Mouse (Mus musculus): Measurements from ENCODE around the gene Dcaf6. TPM values are rescaled to one million over a fixed set of nuclear protein-coding genes. Genes with fewer than 3 reads are reported as not detected.
A peak's percentile ranks its signal among the peaks of the same experiment; 100 is the strongest.

The Dcaf6 gene
- total and polyA plus RNA-seq, 3 experiments = 8.2 to 17.1 TPM; not detected in 1

DNA sequence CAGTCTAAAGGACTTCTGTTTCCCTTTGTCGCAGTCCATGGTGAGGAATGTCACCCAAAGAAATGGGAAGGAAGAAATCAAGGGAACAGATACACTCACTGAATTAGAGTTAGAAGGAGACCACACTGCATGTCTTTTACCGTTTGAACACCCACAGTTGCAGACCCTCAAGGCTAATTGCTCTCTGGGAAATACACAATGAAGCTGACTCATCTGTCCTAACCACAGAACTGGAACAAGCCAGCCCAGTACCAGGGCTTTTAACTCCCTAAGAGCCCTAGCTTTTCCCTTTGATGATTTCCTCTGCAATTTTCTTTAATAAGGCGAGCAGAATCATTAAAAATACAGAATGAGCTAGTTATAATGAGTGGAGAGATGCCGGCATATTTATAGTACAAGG, 115.8 kb downstream of the Dcaf6 start:
- no peak for DNase-seq (ENCODE audit: low read depth, low spot score)
- no peaks in the 10 kb centered on the region for H3K9me3 ChIP-seq (replicated peaks; ENCODE audit: insufficient read depth, low read length)
- TF ChIP-seq TCF12 (IDR thresholded peaks at IDR 0.05; ENCODE audit: low read depth, low read length) (no peak), MXI1 (IDR thresholded peaks at IDR 0.05; ENCODE audit: low read depth, low read length) (no peak), NRF1 (IDR thresholded peaks at IDR 0.05; ENCODE audit: insufficient read depth, low read depth, low read length, poor library complexity, severe bottlenecking) (no peak), NELFE (IDR thresholded peaks at IDR 0.05; ENCODE audit: low read depth, low read length) (no peak), ZMIZ1 (IDR thresholded peaks at IDR 0.05; ENCODE audit: low read depth, low read length) (no peak), E2F4 (IDR thresholded peaks at IDR 0.05; ENCODE audit: borderline replicate concordance, low read depth, low read length) (no peak), MAX (IDR thresholded peaks at IDR 0.05; ENCODE audit: low read length) (no peak), GABPA (IDR thresholded peaks at IDR 0.05; ENCODE audit: low read depth, low read length) (no peak), HCFC1 (IDR thresholded peaks at IDR 0.05; ENCODE audit: low read depth, low read length) (no peak), POLR2A (IDR thresholded peaks at IDR 0.05; ENCODE audit: control insufficient read depth in 1 of 2, insufficient read depth in 1 of 2, low read depth in 1 of 2, low read length in 2 of 2, poor library complexity in 1 of 2) (no peak)

DNA sequence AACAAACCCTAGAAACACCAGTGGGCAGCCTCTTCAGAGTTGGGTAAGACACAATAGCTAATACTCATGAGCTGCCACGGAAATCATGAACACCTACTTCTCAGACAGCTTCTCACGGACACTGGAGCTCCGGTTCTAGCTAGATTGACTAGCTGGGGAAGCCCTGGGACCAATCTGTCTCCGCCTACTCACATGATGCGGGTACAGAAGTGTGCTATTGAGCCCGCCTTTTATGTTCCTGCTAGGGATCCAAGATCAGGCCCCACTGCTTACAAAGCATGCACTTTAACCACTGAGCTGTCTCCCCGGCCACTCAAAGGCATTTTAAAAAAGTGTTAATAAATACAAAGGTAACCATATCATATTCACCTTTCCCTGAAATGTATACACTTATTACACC, 118.1 kb downstream of the Dcaf6 start:
- Histone ChIP-seq H3K4me3 (ENCODE audit: control insufficient read depth in 1 of 2, insufficient read depth in 1 of 2, low read depth in 2 of 2, low read length in 2 of 2) (no peak overlapping the region), H3K9me3 (replicated peaks; ENCODE audit: insufficient read depth, low read length) (no peaks in the 10 kb centered on the region), H3K27ac (ENCODE audit: control insufficient read depth, low read depth, low read length) (no peak overlapping the region), H3K9ac (ENCODE audit: control insufficient read depth, low read depth, low read length, poor library complexity, severe bottlenecking) (no peak overlapping the region), H3K4me1 (ENCODE audit: control insufficient read depth in 1 of 2, insufficient read depth in 2 of 2, low read length in 2 of 2) (no peaks in the 10 kb centered on the region), H3K27me3 (ENCODE audit: control insufficient read depth in 1 of 2, insufficient read depth in 2 of 2, low read length in 2 of 2) (no peaks in the 10 kb centered on the region), H3K79me2 (ENCODE audit: control insufficient read depth, insufficient read depth, low read length, poor library complexity) (no peaks in the 10 kb centered on the region), H3K36me3 (ENCODE audit: control insufficient read depth in 1 of 2, insufficient read depth in 2 of 2, low read length in 2 of 2) (no peaks in the 10 kb centered on the region; a peak in 1 of 4 replicates)
- TF ChIP-seq POLR2A (IDR thresholded peaks at IDR 0.05; ENCODE audit: control insufficient read depth in 1 of 2, insufficient read depth in 1 of 2, low read depth in 1 of 2, low read length in 2 of 2, poor library complexity in 1 of 2) (no peak), MEF2A (IDR thresholded peaks at IDR 0.05; ENCODE audit: extremely low read depth, insufficient replicate concordance, low read depth, low read length, poor library complexity, severe bottlenecking) (no peak), CTCF (IDR thresholded peaks at IDR 0.05 in 2 of 3, conservative IDR thresholded peaks at IDR 0.05 in 1 of 3; ENCODE audit: control insufficient read depth in 1 of 3, insufficient read depth in 1 of 3, low read depth in 2 of 3, low read length in 3 of 3, poor library complexity in 1 of 3, severe bottlenecking in 1 of 3) (no peak), RAD21 (IDR thresholded peaks at IDR 0.05; ENCODE audit: low read depth, low read length) (no peak)
- DNase-seq (ENCODE audit: low read depth, low spot score) = no peak

More for the DNA sequence above, 115.8 kb downstream of the Dcaf6 start:
- Histone ChIP-seq H3K36me3 (ENCODE audit: control insufficient read depth in 1 of 2, insufficient read depth in 2 of 2, low read length in 2 of 2) (no peaks in the 10 kb centered on the region; a peak in 1 of 4 replicates), H3K9ac (ENCODE audit: control insufficient read depth, low read depth, low read length, poor library complexity, severe bottlenecking) (no peak overlapping the region), H3K27me3 (ENCODE audit: control insufficient read depth in 1 of 2, insufficient read depth in 2 of 2, low read length in 2 of 2) (no peaks in the 10 kb centered on the region), H3K4me3 (ENCODE audit: control insufficient read depth in 1 of 2, insufficient read depth in 1 of 2, low read depth in 2 of 2, low read length in 2 of 2) (no peak overlapping the region), H3K4me1 (ENCODE audit: control insufficient read depth in 1 of 2, insufficient read depth in 2 of 2, low read length in 2 of 2) (no peaks in the 10 kb centered on the region), H3K27ac (ENCODE audit: control insufficient read depth, low read depth, low read length) (no peak overlapping the region), H3K79me2 (ENCODE audit: control insufficient read depth, insufficient read depth, low read length, poor library complexity) (no peaks in the 10 kb centered on the region)

DNA sequence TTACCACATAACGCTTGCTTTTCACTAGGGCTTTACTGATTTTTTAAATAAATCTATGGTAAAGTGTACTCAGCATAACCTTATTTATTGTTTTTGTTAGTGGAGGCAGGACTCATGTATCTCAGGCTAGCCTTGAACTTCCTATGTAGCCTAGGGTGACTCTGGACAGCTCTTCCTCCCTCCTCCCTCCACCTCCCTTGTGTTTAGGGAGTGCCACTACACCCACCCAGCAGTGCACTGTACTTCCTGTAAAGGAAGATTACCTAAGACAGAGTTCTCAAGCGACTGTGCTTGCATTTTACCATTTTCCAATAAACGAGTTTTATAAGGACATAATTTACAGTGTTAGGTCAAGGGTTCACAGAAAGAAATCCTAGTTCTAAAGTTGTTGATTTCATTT, 127.5 kb downstream of the Dcaf6 start:
- no peak overlapping the region for H3K4me3 ChIP-seq (ENCODE audit: control insufficient read depth in 1 of 2, insufficient read depth in 1 of 2, low read depth in 2 of 2, low read length in 2 of 2)
- no peak overlapping the region for H3K27ac ChIP-seq (ENCODE audit: control insufficient read depth, low read depth, low read length)
- peak; percentile 18 for DNase-seq (ENCODE audit: low read depth, low spot score)
- H3K27me3 ChIP-seq (ENCODE audit: control insufficient read depth in 1 of 2, insufficient read depth in 2 of 2, low read length in 2 of 2) = no peaks in the 10 kb centered on the region
- H3K36me3 ChIP-seq (ENCODE audit: control insufficient read depth in 1 of 2, insufficient read depth in 2 of 2, low read length in 2 of 2) = peaks cover 0 to 3% of the 10 kb centered on the region in 2 experiments; a peak in 1 of 4 replicates
- no peaks in the 10 kb centered on the region for H3K4me1 ChIP-seq (ENCODE audit: control insufficient read depth in 1 of 2, insufficient read depth in 2 of 2, low read length in 2 of 2)
- H3K9ac ChIP-seq (ENCODE audit: control insufficient read depth, low read depth, low read length, poor library complexity, severe bottlenecking) = no peak overlapping the region
- H3K9me3 ChIP-seq (replicated peaks; ENCODE audit: insufficient read depth, low read length) = no peaks in the 10 kb centered on the region
- no peaks in the 10 kb centered on the region for H3K79me2 ChIP-seq (ENCODE audit: control insufficient read depth, insufficient read depth, low read length, poor library complexity)
- TF ChIP-seq POLR2A (IDR thresholded peaks at IDR 0.05; ENCODE audit: control insufficient read depth in 1 of 2, insufficient read depth in 1 of 2, low read depth in 1 of 2, low read length in 2 of 2, poor library complexity in 1 of 2) (no peak), MYC (IDR thresholded peaks at IDR 0.05; ENCODE audit: low read depth, low read length) (no peak), SMC3 (IDR thresholded peaks at IDR 0.05; ENCODE audit: low read depth, low read length) (no peak)
